Mouse (Mus musculus) retina, postnatal 1 day (tissue): ENCODE measurements at regions not wholly inside any gene's neighbourhood (a gene's known extent, or its start where the extent isn't known, plus 50 kb on each side); places are given as distances from the start of the nearest gene placed in this dataset.
"Not testable (repeated sequence)": the region's sequence is repeated elsewhere in the genome, so short reads cannot be mapped to it uniquely, and the experiment has no call there.

Experiments used
- DNase-seq: peaks from one replicate; pipeline ENCODE4 v3.0.0-alpha.2; 2012

DNA sequence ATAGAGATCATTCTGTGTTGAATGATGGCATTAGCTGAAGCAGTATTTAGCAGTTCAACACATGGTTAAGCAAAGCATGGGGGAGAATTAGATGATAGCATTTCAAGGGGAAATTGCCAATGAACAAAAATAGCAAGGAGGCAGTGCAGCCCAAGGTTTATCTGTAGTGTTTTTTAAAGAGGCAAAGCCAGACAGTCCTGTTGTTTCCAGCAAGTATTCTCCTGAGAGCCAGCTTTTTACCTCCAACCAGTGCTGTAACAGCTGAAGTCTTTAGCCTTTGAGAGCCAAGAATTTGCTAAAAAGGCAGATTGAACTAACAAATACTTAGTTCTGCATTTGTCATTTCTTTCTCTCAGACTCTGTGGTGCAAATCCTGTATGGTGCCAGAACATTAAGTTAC is 305.1 kb upstream of the Arx start:
- DNase-seq: no peak

DNA sequence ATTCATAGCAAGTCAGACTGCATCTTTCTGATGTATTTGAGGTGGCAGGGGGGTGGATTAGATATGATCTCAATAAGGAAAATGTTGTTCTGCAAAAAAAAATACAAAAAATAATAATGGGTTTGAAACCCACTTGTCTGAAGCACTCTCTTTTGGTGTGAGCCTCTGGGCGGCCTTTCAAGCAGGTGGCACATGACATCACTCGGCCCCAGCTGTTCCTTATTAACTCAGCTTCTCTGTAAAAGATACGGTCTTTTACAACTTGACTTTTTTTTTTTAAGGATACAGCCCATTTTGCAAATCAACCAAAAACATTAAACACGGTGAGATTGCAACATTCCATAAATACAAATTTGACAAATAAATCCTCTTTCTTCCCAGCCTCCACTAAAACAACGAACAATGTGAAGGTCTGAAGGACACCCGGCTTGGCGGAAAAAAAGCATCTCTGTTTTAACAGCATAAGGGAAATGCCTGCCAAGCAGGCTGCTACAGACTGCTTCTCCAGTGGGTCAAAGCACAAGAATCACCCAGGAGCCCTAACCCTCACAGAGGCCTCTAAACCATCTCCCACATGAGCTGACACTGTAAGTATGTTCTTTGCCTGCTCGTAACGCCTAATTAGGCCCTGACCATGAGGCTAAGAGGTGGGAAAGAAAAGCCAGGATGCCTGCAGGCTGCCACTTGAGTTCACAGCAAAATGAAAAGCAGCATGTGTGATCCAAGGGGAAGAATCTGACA is 283.8 kb upstream of the Arx start:
- DNase-seq: peak; percentile 0

DNA sequence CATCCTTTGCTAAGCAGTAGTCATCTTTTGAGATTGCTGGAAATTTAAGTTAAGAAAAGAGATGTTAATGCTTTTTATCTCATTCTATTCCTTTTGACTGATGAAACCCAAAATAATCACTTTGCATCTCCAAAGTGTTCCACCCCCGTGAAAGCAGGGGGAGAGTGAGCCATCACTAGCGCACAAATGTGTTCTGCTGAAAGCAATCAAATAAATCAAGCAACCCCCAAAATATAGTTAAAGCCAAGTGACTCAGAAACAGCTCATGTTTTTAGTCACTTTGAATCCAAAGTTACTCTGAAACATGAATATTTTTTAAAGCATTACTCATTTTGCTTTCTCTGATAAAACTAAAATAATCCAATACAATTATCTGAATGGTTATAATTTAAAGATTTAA is 279.6 kb upstream of the Arx start:
- DNase-seq: no peak

DNA sequence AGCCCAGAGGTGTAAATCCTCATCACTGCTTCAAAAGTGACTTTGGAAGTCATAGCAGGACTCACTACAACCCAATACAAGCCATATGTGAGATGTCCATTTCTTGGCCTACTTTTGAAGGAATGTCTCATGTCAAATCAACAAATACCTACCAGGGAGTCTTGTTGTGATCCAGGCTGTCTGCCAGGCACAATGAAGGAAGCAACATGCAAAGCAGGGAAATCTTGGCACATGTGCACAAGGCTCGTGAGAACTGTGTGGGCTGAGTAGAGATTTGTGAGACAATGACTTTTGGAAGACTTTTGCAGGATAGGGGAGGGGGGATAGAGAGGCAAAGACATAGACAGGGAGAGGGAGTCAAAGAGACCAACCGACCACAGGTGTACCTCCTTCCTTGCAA is 274.7 kb upstream of the Arx start:
- no peak for DNase-seq

DNA sequence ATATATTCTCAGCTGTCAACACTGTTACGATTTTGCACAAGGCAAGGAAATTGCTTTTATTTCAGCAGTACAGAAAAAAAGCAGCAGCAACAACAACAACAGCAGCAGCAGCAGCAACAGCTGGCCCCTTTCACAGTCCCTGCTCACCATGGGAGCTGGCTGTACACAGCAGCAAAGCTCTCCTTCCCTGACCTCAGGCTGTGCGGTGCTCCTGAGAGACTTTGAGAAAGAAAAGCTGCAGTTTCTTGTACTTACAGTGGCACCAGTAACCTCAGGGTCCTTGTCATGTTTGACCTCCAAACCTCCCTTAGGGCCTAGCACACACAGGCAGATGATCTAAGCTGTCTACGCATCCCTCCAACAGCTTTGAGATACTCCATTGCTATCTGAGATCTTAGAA is 269.9 kb upstream of the Arx start:
- no peak for DNase-seq

DNA sequence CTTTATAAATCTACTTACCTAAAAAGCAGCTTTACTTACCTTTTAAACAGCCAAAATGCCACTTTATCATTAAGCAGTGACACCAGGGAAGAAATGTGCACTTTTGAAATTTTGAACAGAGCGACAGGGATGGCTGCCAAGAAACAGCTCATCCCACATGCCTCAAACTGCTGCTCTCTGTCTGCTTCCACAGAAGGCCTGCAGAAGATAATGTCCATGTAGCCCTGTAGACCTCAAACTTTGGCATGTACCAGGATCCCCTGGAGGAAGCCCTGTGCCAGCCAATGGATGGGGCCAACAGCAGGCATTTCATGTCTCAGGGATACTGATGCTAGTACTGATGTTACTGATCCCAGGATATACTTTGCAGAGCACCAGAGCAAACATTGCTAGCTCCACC is 245.1 kb upstream of the Arx start:
- DNase-seq: no peak

DNA sequence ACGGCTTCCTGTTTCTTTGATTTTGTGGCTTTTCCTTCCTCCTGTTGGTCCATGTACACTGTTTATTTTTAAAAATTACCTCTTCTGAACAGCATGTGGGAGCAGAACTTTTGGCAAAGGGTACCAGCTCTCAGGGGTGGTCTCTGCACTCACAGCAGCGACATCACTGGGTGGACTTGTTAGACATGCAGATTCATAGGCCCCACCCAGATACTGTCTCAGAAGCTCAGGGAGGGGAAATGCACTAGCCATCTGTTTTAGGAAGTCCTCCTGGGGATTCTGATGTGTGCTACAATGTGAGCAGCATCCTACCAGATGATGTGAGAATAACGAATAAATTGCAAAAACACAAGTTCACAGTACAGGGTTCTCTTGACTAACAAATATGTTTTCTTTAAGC is 243.5 kb upstream of the Arx start:
- no peak for DNase-seq

DNA sequence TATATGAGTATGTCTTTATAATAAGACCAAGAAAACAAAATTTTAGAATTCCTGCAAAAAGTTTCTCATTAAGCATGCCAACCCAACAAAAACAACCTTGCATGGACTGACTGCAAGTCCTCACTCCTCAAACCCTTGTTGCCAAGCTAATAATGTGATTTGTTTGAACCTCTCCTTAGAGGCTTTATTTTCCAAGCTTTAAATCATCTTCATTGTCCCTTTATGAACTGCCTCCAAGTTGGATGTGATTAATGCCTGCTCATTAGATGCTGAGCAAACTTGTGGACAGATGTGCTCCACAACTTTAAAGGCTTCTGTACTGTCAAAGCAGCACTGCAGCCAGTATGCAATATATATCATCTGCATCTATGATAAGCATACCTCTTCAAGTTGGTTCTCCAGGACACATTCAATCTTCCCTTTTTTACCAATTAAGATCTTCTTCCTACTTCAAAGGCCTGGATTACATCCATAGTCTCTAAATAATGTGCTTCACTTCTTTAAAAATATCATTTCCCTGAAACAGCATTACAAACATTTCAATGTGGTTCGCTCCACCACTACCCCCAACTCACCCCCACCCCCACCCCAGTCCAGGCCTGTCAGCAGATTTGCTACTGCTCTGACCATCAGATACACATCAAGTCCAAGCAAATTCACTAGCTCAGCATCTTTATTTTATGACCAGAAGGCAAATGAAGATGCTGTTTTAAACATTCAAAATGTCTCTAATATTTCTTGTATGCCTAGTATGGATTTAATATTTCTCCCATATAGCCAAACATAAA is 237.1 kb upstream of the Arx start:
- no peak for DNase-seq

DNA sequence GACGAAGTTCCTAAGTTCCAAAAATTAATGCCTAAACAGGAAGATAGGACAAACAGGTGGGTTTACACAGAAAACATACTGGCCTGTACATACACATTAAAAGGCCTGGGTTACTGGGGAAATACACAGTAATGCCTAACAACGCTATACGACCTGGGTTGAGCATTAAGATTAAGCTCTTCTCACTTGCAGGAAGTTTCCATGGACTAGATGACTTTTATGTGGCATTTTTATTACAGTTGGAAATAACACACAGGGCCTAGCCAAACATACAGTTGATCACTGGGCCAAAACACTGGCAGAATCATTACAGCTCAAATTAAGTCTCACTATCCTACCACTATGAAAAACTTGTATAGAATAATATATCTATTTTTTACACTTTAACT is 236.5 kb upstream of the Arx start:
- DNase-seq: no peak

DNA sequence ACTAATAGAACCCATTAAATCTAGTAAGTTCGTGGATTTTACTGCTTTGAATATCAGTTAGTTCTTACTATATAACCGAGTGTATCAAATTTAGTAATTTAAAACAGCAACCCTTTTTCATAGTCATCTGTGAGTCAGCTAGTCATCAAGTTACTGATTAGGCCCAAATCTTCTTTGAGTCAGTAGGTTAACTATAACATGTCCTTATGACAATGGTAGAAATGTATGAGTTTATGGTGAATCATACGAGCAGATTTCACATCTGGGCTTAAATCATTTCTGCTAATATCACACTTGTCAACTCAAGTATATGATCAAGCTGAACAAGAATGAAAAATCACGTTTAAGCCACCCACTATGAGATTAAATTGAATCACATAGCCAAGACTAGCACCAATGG is 226.7 kb upstream of the Arx start:
- no peak for DNase-seq

DNA sequence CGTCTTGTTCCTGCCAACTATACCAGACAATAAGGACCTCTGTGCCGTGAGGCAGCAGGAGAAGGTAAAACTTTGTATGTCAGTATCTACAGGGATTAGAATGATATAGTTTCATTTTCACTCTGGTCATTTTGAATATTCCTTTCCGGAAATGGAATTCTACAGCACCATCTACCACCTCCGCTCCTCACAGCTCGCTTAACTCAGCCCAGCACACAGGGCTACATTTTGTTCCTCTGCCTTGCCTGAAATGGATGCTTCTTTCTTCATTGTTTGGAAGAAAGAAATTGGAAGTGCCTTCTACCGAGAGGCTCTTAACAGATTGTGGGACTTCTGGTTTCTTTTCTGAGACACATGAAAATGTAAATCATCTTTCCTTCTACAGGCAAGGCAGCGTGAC is 217.4 kb upstream of the Arx start:
- DNase-seq: no peak

DNA sequence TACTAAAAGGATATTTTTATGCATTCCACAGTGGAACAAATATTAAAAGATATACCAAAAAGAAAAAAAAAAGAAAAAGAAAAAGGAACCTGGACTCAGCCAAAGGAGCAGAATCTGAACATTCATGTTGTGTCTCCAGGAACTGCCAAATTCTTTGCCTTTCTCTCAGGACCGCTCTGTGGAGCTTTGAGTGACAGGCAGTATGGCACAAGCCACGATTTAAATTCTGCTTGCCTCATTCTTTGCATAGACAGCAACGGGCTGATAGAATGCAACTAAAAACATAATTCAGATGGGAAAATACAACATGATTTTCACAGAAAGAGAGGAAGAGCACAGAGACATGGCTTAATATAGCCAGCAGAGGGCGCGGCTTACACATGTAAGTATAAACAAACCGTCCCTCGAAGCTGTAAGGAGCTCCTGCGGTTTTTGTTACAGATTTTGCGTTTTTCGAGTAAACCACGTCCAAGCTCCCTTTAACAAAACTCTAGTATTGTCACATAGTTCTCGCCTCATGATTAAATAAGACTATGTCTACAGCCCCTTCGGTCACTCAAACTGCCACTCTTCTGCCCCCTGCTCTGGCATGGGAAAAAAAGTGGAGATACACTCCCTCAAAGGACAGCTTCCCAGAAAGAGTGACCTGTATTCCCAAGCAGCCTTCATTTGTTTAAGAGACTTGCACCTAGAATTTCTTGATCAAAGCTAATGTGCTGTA is 216.5 kb upstream of the Arx start:
- DNase-seq: peak; percentile 76

DNA sequence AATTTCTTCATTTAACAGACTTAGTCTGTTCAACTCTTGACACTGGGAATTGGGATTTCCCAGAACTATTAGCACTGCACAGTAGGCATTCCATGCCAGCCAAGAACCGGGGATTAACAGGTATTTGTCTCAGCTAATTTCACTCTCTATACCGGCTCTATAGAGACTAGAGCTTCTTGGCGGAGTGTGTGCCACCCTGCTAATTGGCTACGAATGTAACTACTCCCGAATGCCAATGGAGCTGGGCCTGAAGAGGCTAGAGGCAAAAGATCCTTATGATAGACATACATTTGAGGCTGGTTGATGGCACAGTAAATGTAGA is 216.0 kb upstream of the Arx start:
- DNase-seq: no peak

DNA sequence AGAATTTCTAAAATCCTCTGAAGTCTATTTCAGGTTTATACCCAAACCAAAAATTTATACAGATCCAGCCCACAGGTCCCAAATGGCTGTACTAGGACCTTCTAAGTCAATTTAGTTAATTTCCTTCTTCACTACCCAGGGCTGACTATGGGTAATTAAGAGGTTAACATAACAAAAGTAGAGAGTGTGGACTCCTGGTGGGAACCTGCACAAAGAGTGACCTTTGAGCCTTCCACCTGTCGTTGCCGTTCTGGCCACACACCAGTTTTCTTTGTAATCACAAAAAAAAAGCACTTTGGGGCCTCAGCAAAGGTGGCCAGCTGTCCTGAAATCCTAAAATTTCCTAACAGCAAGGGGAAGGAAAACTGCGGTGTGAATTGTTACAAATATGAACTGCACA is 197.3 kb upstream of the Arx start:
- no peak for DNase-seq

DNA sequence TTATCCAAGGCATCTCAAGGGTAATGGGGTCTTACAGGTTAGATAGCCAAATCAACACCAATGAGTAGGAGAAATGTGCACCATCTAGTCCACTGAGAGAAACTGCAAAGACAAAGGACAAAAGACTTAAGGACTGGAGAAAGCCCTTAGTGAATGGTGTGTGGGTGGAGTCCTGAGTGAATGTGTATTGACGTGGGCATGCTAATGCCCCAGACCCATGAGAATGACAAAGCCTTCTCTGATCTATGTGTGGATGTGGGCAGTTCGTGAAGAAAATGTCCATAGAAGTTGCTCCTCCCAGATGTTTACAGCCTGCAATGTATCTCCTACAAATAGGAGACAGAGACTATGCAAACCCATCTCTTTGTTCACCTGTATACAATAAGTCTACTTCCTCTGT is 188.7 kb upstream of the Arx start:
- DNase-seq: no peak

DNA sequence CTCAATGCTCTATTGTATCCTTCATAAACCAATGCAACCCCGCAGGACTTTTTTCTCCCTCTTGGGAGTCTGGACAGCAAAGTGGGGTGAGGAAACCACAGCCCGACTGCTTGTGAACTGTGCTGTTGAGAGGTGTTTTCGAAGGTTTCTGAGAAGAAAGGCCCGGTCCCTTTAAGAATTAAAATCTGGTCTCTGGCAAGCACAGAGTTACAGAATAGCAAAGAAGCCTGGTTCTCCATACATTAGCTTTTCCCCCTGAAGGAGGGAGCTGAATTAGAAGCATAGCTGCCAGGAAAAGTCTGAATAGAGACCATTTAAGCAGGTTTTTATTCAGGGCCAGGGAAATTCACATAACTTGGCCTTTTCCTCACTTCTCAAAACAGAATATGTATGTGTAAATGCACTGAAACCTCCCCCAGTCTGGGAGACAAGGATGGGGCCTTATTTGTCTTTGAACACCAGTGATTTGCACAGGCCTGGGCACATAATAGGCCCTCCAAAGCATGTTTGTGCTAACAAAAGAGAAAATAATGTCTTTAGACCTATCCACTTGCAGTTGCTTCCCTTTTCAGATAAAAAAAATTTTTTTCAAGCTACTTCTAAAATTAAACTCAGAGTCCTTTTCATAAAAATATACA is 178.2 kb upstream of the Arx start:
- DNase-seq: no peak

DNA sequence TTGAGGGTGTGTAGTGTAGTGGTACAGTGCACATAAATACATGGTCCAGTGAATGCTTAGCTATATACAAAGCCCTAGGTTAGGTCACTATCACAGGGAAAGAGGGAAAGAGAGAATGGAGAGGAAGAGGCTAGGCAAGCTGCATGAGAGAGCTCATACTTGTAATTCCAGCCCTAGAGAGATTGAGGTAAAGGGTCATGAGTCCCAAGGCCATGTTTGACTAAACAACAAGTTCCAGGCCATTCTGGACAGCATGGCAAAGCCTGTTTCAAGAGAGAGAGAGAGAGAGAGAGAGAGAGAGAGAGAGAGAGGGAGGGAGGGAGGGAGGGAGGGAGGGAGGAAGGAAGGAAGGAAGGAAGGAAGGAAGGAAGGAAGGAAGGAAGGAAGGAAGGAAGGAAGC is 131.9 kb upstream of the Arx start:
- not testable (repeated sequence) for DNase-seq

DNA sequence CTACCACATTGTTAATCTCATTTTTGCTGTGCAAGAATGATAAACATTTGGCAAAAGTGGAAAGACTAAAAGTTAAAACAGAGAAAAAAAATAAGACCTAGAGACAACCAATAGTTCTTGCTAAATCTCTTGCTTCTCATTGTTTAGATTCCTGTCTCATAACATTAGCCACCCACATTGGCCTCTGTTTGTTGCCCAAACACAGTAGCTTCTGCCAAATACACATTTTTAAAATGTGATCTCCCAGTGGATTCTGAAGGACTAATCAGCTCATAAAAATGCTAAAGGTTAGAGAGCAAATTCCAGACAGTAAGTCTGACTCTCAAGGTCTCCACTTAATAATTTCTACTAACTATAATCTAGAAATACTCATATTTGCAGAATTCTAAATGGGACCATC is 127.1 kb upstream of the Arx start:
- no peak for DNase-seq

DNA sequence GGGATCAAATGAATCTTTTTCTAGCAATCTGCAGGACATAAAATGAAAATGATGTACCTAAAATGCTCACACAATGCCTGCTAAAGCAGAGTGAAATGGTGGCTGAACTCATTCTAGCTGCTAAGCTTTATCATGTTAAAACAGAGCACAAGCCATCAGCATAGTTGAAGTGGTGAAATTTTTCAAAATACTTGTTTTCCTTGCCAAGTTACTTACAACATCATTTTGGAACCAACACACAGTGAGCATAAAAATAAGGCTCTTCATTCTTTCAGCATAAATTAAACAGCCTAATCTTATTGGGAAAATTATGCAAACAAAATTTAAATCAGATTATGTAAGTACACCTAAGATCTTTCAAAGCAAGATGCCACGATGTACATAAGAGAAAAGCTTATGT is 125.3 kb upstream of the Arx start:
- DNase-seq: no peak
